Mouse (Mus musculus) natural killer cell, adult 2 months (primary cell): ENCODE results near the gene Trrap.
A peak's percentile ranks its signal among the peaks of the same experiment; 100 is the strongest.
"Not testable (repeated sequence)": the region's sequence is repeated elsewhere in the genome, so short reads cannot be mapped to it uniquely, and the experiment has no call there.

ENCODE experiments used
- DNase-seq, 2 experiments: peaks; one replicate each; pipeline ENCODE4 v3.0.0; 2022; ENCODE audit warnings: low spot score in 2 of 2

Gene Trrap

GRCm38 (mm10) chr5:144767106-144767798, at the start of gene Trrap:
TSS of gene Trrap (plus strand) at chr5:144767732.
- DNase-seq, result not testable (repeated sequence)

DNA sequence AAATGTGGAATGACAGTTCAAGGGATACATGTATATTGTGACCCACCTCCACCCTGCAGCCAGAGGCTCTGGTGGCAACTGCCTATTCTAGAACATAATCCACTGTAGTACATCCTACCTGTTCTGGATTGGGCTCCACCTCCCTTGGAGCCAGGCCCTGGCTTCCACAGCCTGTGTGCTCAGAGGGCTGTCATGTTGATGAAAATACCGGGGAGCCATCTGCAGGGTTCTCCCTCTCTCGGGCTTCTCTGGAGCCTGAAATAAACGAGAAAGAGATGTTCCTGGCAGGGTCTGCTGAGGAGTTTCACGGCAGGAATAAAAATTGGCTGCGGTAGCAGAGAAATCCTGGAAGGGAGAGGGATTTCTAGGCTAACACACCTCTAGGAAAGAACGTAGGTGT, 47.8 kb upstream of the Trrap start:
- DNase-seq, result no peak

DNA sequence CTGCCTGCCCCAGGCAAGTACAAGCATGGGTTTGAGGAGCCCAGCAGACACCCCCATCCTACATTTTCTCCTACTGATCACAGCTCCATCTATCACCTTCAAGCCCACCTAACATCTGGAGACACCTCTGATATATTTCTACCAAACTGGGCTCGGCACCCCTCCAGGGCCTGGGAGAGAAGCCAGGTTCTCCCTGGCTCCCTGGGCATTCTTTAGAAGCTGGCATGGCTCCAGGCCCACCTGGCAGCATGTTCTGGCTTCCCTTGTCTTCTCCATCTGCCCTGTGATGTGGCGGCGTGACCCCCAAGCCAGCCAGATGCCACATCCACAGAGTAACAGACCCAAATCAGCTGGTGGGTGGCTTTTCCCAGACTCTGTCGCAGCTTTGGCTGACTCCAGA, 47.3 kb upstream of the Trrap start:
- no peak for DNase-seq

GRCm38 (mm10) chr5:144724926-144725325, 42.6 kb upstream of the Trrap start:
- DNase-seq, result no peak

GRCm38 (mm10) chr5:144725554-144725953, 42.0 kb upstream of the Trrap start:
- no peak for DNase-seq

DNA sequence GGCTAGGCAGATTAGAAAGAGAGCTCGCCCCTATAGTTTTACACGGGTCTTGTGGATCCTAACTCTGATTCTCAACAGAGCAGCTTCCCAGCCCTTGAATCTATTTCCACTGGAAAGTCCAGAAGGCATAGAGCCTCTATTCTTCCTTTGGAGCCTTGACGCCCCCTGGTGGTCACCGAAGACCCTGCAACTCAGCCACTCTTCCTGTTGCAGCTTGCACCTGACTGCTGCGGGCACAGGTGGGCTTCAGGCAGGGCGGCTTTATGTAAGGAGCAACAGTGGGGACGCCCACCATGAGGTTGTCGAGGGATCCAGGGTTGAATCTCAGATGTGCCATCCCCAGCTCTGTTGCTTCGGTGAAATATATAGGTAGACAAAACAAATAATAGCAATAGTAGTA, 40.4 kb upstream of the Trrap start:
- DNase-seq, result peak; percentile 11 to 34

DNA sequence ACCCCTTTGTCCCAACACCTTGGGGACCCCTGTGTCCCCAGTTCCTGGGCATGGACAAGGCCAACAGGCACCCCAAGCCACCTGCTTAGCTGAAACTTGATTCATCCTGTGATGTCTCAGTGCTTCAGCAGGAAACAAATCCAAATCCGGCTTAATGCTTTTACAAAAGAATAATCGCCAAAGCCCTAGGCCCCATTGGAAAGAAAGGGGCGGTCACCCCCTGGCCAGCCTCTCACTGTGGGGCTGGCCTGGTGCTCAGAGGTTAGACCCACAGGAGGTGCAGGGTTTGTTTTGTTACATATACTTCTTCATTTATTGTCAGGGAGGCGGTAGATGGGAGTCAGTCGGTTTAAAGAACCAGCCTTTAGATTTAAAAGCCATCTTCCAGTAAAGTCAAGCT, 39.3 kb upstream of the Trrap start:
- no peak for DNase-seq

- DNase-seq, result no peak
Measured at GRCm38 (mm10) chr5:144729216-144729615, 38.3 kb upstream of the Trrap start.

- DNase-seq, result peak in 1 of 2 experiments; percentile 32
Measured at GRCm38 (mm10) chr5:144733953-144734352, 33.6 kb upstream of the Trrap start.

- DNase-seq, result peak; percentile 32 to 52
Measured at GRCm38 (mm10) chr5:144734949-144735348, 32.6 kb upstream of the Trrap start.

- no peak for DNase-seq
Measured at GRCm38 (mm10) chr5:144737101-144737500, 30.4 kb upstream of the Trrap start.

DNA sequence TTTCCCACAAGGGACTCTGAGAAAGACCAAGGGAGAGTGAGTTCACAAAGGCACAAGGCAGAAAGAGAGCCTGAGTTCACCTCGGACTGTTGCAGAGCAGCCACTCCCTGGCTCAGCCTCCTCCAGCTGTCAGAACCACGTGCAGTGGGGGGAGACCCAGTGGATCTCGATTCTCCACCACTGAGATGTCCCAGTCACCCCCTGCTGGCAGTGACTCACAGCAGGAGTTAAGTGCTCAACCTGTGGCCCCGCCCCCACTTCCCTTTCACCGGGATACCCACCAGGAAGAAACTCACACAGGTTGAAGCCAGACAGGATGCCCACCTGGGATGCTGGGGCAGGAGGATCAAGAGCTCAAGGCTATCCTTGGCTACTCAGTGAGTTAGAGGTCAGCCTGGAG, 15.1 kb upstream of the Trrap start:
- DNase-seq, result peak in 1 of 2 experiments; percentile 31

DNA sequence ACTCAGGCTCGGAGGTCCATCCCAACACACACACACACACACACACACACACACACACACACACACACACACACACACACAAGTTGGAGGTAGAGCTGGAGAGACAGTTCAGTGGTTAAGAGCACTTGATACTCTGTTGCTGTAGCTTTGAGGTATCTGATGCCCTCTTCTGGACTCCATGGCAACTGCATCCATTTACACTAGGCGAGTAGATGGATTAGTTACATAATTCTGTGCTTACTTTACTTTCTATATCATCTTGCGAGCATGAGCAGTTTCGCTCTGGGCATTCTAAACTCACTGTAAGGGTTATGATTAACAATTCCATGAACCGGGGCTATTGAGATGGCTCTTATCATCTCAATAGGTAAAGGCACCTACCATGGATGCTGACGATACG, 14.5 kb upstream of the Trrap start:
- peak; percentile 32 to 55 for DNase-seq

GRCm38 (mm10) chr5:144755191-144755590, 12.3 kb upstream of the Trrap start:
- DNase-seq, result no peak

DNA sequence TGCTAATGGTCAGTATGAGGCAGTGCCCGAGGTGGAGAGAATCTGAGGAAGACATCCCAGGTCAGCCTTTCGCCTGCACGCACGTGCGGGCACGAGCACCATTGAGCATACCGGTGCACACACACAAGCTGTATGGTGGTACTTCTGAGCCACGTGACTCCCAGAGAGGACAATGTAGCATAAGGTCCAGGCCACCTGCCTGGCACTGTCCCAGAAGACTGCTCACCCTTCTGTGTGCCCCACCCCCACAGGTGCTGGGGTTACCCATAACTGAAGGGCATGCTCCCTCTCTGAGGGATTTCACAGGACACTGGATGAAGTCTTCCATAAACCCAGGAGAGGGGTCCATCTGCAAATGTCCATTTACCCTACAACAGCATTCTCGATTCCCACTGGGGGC, 10.1 kb upstream of the Trrap start:
- DNase-seq, result no peak

- DNase-seq, result no peak
Measured at GRCm38 (mm10) chr5:144758422-144758821, 9.1 kb upstream of the Trrap start.

DNA sequence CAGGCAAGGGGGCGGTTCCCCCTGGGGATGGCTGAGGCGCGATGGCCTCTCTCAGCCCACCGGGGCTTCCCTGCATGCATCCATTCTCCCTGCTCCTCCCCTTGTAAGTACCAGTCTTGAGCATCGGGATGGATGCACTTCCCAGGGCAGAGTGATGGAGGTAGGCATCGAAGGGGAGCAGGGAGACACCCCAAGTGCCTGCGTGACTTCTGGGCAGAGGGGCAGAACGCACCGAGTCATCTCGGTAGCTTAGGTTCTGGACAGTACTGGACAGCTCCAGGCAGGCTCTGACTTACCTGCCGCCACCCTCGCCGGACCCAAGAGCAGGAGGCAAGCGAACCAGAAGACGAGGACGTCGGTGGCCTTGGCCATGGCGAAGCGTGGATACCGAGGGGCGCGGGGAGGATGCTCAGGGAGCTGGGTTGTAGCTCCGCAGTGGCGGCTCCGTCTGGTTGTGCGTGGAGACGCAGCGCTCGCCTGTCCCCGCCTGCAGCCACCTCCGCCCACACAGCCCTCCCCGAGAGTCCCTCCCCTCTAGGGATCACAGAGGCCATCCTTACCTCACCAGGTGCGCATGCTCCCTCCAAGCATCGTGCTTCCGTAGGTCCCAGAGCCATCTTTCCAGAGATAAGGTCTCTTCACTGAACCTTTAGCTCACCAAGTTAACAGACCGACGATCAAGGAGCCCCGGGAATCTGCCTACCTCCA, 6.2 kb upstream of the Trrap start, which contains the start of gene Tmem130:
TSS of gene Tmem130 (minus strand) at position 658 of the 708 bp plus-strand sequence.
- DNase-seq, result no peak

GRCm38 (mm10) chr5:144766026-144766425, 1.5 kb upstream of the Trrap start:
- DNase-seq, result no peak

DNA sequence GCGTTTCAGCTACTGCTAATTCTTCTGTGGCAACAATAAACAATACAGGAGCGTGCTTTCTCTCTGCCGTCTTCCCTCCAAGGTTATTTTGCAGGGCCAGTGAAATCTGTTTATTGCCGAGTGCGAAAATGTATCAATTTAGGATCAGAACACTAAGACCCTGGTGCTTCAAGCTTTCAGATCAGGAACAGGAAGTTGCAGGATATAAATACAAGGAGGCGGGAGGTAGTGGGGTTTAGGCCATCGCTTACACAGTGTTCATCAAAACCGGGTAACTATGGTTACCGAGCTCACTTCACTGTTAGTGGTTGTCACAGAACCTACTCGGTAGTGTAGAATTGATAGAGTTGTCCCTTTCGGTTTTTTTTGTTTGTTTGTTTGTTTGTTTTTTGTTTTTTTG, 886 bp upstream of the Trrap start:
- no peak for DNase-seq

- DNase-seq, result peak; percentile 88 to 91
Measured at GRCm38 (mm10) chr5:144767911-144768841, 644 bp downstream of the Trrap start.

DNA sequence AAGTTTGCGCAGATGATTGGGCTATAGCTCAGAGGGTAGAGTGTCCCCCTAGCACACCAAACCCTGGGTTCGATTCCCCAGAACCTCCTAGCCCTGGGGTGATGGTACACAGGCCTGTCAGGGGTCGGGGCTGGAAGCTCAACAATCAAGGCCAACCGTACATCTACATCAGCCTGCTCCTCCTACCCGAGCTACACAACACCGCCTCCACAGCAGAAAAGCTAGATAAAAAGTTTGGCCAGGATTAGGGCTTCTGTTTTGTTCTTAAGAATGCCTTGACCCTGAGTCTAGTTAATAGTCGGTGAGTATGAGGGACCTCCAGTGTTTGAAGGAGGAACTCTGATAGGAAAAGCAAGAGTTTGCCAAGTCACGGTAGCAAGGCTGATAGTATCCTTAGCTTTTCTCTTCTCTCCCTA, 1.5 kb downstream of the Trrap start:
- no peak for DNase-seq

GRCm38 (mm10) chr5:144773231-144773630, 5.7 kb downstream of the Trrap start:
- DNase-seq, result no peak
